Mouse (Mus musculus): ENCODE results near the gene Gm17387. TPM values are rescaled to one million over a fixed set of nuclear protein-coding genes. Genes with fewer than 3 reads are reported as not detected.

The Gm17387 gene
- polyA plus RNA-seq, 1 experiment: not detected

- 85% methylated on average over 1 of the region's 1 CpGs for WGBS
- DNase-seq: no peak
- H3K4me1 ChIP-seq (ENCODE audit: control insufficient read depth, insufficient read depth, low read length): peaks cover 2% of the 10 kb centered on the region; the same call in 1 of the 2 replicates
Measured at GRCm38 (mm10) chr7:141057541-141057940, 28.6 kb downstream of the Gm17387 start.

GRCm38 (mm10) chr7:141058601-141059341 is 29.8 kb downstream of the Gm17387 start:
- peaks cover 2% of the 10 kb centered on the region; the same call in 1 of the 2 replicates for H3K4me1 ChIP-seq (ENCODE audit: control insufficient read depth, insufficient read depth, low read length)
- WGBS: 86% methylated on average over 14 of the region's 14 CpGs
- TF ChIP-seq CTCF (IDR thresholded peaks at IDR 0.05; ENCODE audit: insufficient read depth, low read length): no peak
- TF ChIP-seq POLR2A (IDR thresholded peaks at IDR 0.05; ENCODE audit: borderline replicate concordance, extremely low read depth, low read depth, low read length): no peak
- no peak for DNase-seq
- no peak overlapping the region for H3K4me3 ChIP-seq (replicated peaks; ENCODE audit: extremely low read depth, low read depth, low read length)

More at GRCm38 (mm10) chr7:141057541-141057940, 28.6 kb downstream of the Gm17387 start:
- TF ChIP-seq POLR2A (IDR thresholded peaks at IDR 0.05; ENCODE audit: borderline replicate concordance, extremely low read depth, low read depth, low read length): no peak
- no peak for TF ChIP-seq CTCF (IDR thresholded peaks at IDR 0.05; ENCODE audit: insufficient read depth, low read length)
- no peak overlapping the region for H3K4me3 ChIP-seq (replicated peaks; ENCODE audit: extremely low read depth, low read depth, low read length)

DNA sequence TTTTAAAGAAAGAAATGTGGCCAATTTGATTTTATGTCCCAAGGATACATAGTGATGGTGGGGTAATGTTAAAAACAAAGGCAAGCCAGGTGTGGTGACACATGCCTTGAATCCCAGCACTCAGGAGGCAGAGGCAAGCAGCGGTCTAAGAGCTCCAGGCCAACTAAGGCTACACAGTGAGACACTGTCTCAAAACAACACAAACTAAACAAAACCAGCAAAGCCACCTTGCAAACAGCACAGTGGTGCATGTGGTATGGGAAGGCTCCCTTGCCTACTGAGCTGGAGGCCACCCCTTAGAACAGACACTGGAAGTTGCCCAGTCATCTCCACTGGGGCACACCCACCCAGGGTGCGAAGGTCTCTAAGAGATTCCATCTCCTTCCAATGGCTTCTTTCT is 31.0 kb downstream of the Gm17387 start:
- Histone ChIP-seq H3K4me1 (ENCODE audit: control insufficient read depth, insufficient read depth, low read length) (peaks cover 2% of the 10 kb centered on the region; the same call in 1 of the 2 replicates), H3K4me3 (replicated peaks; ENCODE audit: extremely low read depth, low read depth, low read length) (no peak overlapping the region)
- DNase-seq: no peak
- WGBS: 64% methylated on average over 2 of the region's 2 CpGs
- no peak for TF ChIP-seq CTCF (IDR thresholded peaks at IDR 0.05; ENCODE audit: insufficient read depth, low read length)
- no peak for TF ChIP-seq POLR2A (IDR thresholded peaks at IDR 0.05; ENCODE audit: borderline replicate concordance, extremely low read depth, low read depth, low read length)

DNA sequence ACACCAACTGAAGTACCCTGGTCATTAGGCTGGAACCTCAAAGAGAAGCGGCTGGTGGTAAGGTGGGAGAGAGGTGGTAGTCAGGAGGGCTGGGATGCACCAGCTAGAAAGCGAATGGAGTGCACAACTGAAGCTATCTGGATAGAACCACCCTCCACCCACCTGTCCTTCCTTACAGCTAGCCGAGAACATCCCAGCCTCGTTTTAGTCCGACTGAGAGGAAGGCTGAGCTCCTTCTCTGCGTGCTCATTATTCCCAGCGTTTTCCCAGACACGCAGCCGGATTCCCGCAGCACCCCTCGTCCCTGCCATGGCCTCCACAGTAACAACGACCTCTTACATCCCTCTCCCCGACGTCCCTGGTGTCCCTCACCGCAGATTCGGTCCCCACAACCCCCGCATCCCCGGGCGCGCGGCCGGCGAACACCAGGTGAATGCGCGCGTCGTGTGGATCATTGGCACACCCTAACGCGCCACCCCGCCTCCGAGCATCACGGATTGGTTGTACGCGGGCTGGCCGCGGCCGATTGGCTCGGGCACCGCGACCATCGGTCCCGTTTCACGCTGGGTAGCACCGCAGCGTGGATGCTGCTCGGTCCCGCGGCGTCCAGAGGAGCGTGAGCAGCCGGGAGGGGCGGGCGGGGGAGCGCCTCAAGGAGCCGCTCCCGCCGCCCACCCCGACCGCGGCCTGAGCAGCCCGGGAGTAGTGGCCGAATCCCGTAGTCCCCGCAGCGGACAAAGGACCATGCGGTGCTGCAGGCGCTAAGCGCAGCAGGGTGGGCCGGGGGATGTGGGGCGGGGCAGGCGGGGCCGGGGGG is 31.7 kb downstream of the Gm17387 start, which contains the start of gene B4galnt4:
Gene B4galnt4 (plus strand): TSS at position 679 of the 817 bp plus-strand sequence.
- DNase-seq: peak; percentile 44
- TF ChIP-seq CTCF (IDR thresholded peaks at IDR 0.05; ENCODE audit: insufficient read depth, low read length) (no peak), POLR2A (IDR thresholded peaks at IDR 0.05; ENCODE audit: borderline replicate concordance, extremely low read depth, low read depth, low read length) (no peak)
- WGBS: 1% methylated on average over 71 of the region's 72 CpGs
- peaks cover 2% of the 10 kb centered on the region; the same call in 1 of the 2 replicates for H3K4me1 ChIP-seq (ENCODE audit: control insufficient read depth, insufficient read depth, low read length)
- H3K4me3 ChIP-seq (replicated peaks; ENCODE audit: extremely low read depth, low read depth, low read length): peak within 1 kb of the TSS; percentile 27

GRCm38 (mm10) chr7:141061269-141061692 is 32.4 kb downstream of the Gm17387 start:
- 5% methylated on average over 37 of the region's 37 CpGs for WGBS
- DNase-seq: no peak
- Histone ChIP-seq H3K4me3 (replicated peaks; ENCODE audit: extremely low read depth, low read depth, low read length) (no peak overlapping the region), H3K4me1 (ENCODE audit: control insufficient read depth, insufficient read depth, low read length) (peaks cover 2% of the 10 kb centered on the region; the same call in 1 of the 2 replicates)
- TF ChIP-seq CTCF (IDR thresholded peaks at IDR 0.05; ENCODE audit: insufficient read depth, low read length) (no peak), POLR2A (IDR thresholded peaks at IDR 0.05; ENCODE audit: borderline replicate concordance, extremely low read depth, low read depth, low read length) (no peak)

- Histone ChIP-seq H3K4me1 (ENCODE audit: control insufficient read depth, insufficient read depth, low read length) (peaks cover 2% of the 10 kb centered on the region; the same call in 1 of the 2 replicates), H3K4me3 (replicated peaks; ENCODE audit: extremely low read depth, low read depth, low read length) (no peak overlapping the region)
- 83% methylated on average over 7 of the region's 7 CpGs for WGBS
- TF ChIP-seq POLR2A (IDR thresholded peaks at IDR 0.05; ENCODE audit: borderline replicate concordance, extremely low read depth, low read depth, low read length): no peak
- TF ChIP-seq CTCF (IDR thresholded peaks at IDR 0.05; ENCODE audit: insufficient read depth, low read length): no peak
- no peak for DNase-seq
Measured at GRCm38 (mm10) chr7:141062525-141062924, 33.6 kb downstream of the Gm17387 start.

DNA sequence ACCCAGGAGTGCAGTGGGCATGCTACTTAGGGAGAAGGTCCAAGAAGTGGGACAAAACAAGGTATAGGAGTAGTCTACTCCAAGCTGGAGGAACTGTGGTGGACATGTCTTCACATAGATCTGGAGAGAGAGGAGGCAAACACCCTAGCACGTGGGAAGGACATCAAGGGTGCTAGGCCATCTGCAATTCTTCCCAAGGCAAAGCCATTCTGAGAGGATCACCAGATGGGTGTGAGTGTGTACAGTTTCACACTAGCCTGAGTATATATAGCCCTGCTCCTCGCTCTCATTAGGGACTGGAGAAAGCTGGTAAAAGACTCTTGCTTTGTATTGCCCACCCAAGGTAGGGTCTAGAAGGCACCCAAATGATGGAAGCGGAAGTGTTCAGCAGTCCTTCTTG is 34.4 kb downstream of the Gm17387 start:
- TF ChIP-seq CTCF (IDR thresholded peaks at IDR 0.05; ENCODE audit: insufficient read depth, low read length): no peak
- TF ChIP-seq POLR2A (IDR thresholded peaks at IDR 0.05; ENCODE audit: borderline replicate concordance, extremely low read depth, low read depth, low read length): no peak
- H3K4me3 ChIP-seq (replicated peaks; ENCODE audit: extremely low read depth, low read depth, low read length): no peak overlapping the region
- DNase-seq: no peak
- peaks cover 2% of the 10 kb centered on the region; the same call in 1 of the 2 replicates for H3K4me1 ChIP-seq (ENCODE audit: control insufficient read depth, insufficient read depth, low read length)
- 94% methylated on average over 3 of the region's 3 CpGs for WGBS

GRCm38 (mm10) chr7:141064175-141064574 is 35.2 kb downstream of the Gm17387 start:
- TF ChIP-seq CTCF (IDR thresholded peaks at IDR 0.05; ENCODE audit: insufficient read depth, low read length) (no peak), POLR2A (IDR thresholded peaks at IDR 0.05; ENCODE audit: borderline replicate concordance, extremely low read depth, low read depth, low read length) (no peak)
- DNase-seq: no peak
- WGBS: 54% methylated on average over 7 of the region's 7 CpGs

DNA sequence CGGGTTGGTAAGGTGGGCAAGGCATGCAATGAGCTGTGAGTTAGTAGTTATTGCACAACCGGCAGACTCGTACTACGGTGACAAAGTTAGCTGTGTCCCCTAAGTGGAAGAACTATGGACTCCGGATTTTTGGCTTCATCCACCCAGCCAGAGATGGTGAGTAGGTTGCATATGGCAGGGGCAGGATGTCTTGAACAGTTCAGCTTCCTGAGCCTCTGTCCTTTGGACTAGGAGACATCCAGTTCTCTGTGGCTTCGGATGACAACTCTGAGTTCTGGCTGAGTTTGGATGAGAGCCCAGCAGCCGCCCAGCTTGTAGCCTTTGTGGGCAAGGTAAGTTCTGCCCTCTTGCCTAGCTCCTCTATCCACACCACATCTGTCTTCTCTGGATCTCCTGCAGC is 35.6 kb downstream of the Gm17387 start:
- H3K4me3 ChIP-seq (replicated peaks; ENCODE audit: extremely low read depth, low read depth, low read length): no peak overlapping the region
- TF ChIP-seq POLR2A (IDR thresholded peaks at IDR 0.05; ENCODE audit: borderline replicate concordance, extremely low read depth, low read depth, low read length): no peak
- TF ChIP-seq CTCF (IDR thresholded peaks at IDR 0.05; ENCODE audit: insufficient read depth, low read length): no peak
- no peak for DNase-seq
- peaks cover 2% of the 10 kb centered on the region; the same call in 1 of the 2 replicates for H3K4me1 ChIP-seq (ENCODE audit: control insufficient read depth, insufficient read depth, low read length)
- 75% methylated on average over 7 of the region's 7 CpGs for WGBS

More at GRCm38 (mm10) chr7:141064175-141064574, 35.2 kb downstream of the Gm17387 start:
- Histone ChIP-seq H3K4me1 (ENCODE audit: control insufficient read depth, insufficient read depth, low read length) (peaks cover 2% of the 10 kb centered on the region; the same call in 1 of the 2 replicates), H3K4me3 (replicated peaks; ENCODE audit: extremely low read depth, low read depth, low read length) (no peak overlapping the region)
